Mouse (Mus musculus): ENCODE results near the gene Ppp2r2d. TPM values are rescaled to one million over a fixed set of nuclear protein-coding genes. Genes with fewer than 3 reads are reported as not detected.

Ppp2r2d gene
- total RNA-seq, 1 experiment, result 96.6 TPM

GRCm38 (mm10) chr7:138846502-138846991, 668 bp downstream of the Ppp2r2d start:
- peak overlapping the region; percentile 99 for H3K9ac ChIP-seq (ENCODE audit: insufficient read depth, low read depth, low read length, poor library complexity, severe bottlenecking)
- no peak for DNase-seq (ENCODE audit: low read depth, low spot score)
- peak overlapping the region; percentile 94 to 99 for H3K4me3 ChIP-seq (ENCODE audit: insufficient read depth in 1 of 2, low read depth in 1 of 2, low read length in 2 of 2, poor library complexity in 1 of 2, severe bottlenecking in 1 of 2)
- in situ Hi-C loops (cut with MboI; ENCODE audit: low sequenced_read_pairs in 2 of 2, unreplicated experiment in 2 of 2), result loop anchor here in 1 of 2 experiments (25.0 kb wide), 1 partner anchor 1359 kb away; no protein-coding TSS in a partner anchor
- TF ChIP-seq ZNF384 (IDR thresholded peaks at IDR 0.05; ENCODE audit: low read depth, low read length) (no peak), HCFC1 (IDR thresholded peaks at IDR 0.05; ENCODE audit: borderline replicate concordance, insufficient read depth, low read length) (no peak), MAFK (IDR thresholded peaks at IDR 0.05; ENCODE audit: insufficient read depth, low read depth, low read length) (no peak), ZC3H11A (IDR thresholded peaks at IDR 0.05; ENCODE audit: borderline replicate concordance, low read depth, low read length) (no peak), CHD2 (IDR thresholded peaks at IDR 0.05; ENCODE audit: low read depth, low read length) (no peak)
- peaks cover 8% of the 10 kb centered on the region for H3K36me3 ChIP-seq (ENCODE audit: control insufficient read depth, insufficient read depth, low read length, poor library complexity, severe bottlenecking)
- H3K4me1 ChIP-seq (ENCODE audit: control insufficient read depth in 2 of 2, insufficient read depth in 2 of 2, low read length in 2 of 2, poor library complexity in 1 of 2), result peaks cover 4 to 10% of the 10 kb centered on the region in 2 experiments
- peak overlapping the region; percentile 91 for H3K27ac ChIP-seq (ENCODE audit: insufficient read depth, low read depth, low read length, poor library complexity, severe bottlenecking)
- H3K9me3 ChIP-seq (ENCODE audit: control insufficient read depth, insufficient read depth, low read depth, low read length), result no peaks in the 10 kb centered on the region

- in situ Hi-C loops (cut with MboI; ENCODE audit: low sequenced_read_pairs in 2 of 2, unreplicated experiment in 2 of 2), result loop anchor here in 1 of 2 experiments (25.0 kb wide), 1 partner anchor 1360 kb away; no protein-coding TSS in a partner anchor
- Histone ChIP-seq H3K4me3 (ENCODE audit: insufficient read depth in 1 of 2, low read depth in 1 of 2, low read length in 2 of 2, poor library complexity in 1 of 2, severe bottlenecking in 1 of 2) (peak overlapping the region; percentile 94 to 99), H3K27ac (ENCODE audit: insufficient read depth, low read depth, low read length, poor library complexity, severe bottlenecking) (peak overlapping the region; percentile 91), H3K9ac (ENCODE audit: insufficient read depth, low read depth, low read length, poor library complexity, severe bottlenecking) (peak overlapping the region; percentile 99), H3K4me1 (ENCODE audit: control insufficient read depth in 2 of 2, insufficient read depth in 2 of 2, low read length in 2 of 2, poor library complexity in 1 of 2) (peaks cover 4 to 8% of the 10 kb centered on the region in 2 experiments; a peak in 3 of 4 replicates), H3K9me3 (ENCODE audit: control insufficient read depth, insufficient read depth, low read depth, low read length) (no peaks in the 10 kb centered on the region), H3K36me3 (ENCODE audit: control insufficient read depth, insufficient read depth, low read length, poor library complexity, severe bottlenecking) (peaks cover 10% of the 10 kb centered on the region)
- no peak for DNase-seq (ENCODE audit: low read depth, low spot score)
- no peak for TF ChIP-seq ZC3H11A (IDR thresholded peaks at IDR 0.05; ENCODE audit: borderline replicate concordance, low read depth, low read length)
- no peak for TF ChIP-seq MAFK (IDR thresholded peaks at IDR 0.05; ENCODE audit: insufficient read depth, low read depth, low read length)
Measured at GRCm38 (mm10) chr7:138847316-138848027, 1.6 kb downstream of the Ppp2r2d start.

GRCm38 (mm10) chr7:138848028-138848920, 2.4 kb downstream of the Ppp2r2d start:
- H3K36me3 ChIP-seq (ENCODE audit: control insufficient read depth, insufficient read depth, low read length, poor library complexity, severe bottlenecking), result peaks cover 12% of the 10 kb centered on the region
- H3K27ac ChIP-seq (ENCODE audit: insufficient read depth, low read depth, low read length, poor library complexity, severe bottlenecking), result peak overlapping the region; percentile 91; the same call in 1 of the 2 replicates
- peak overlapping the region; percentile 94 to 99 for H3K4me3 ChIP-seq (ENCODE audit: insufficient read depth in 1 of 2, low read depth in 1 of 2, low read length in 2 of 2, poor library complexity in 1 of 2, severe bottlenecking in 1 of 2)
- H3K9ac ChIP-seq (ENCODE audit: insufficient read depth, low read depth, low read length, poor library complexity, severe bottlenecking), result peak overlapping the region; percentile 99; the same call in 1 of the 2 replicates
- H3K9me3 ChIP-seq (ENCODE audit: control insufficient read depth, insufficient read depth, low read depth, low read length), result no peaks in the 10 kb centered on the region
- in situ Hi-C loops (cut with MboI; ENCODE audit: low sequenced_read_pairs in 2 of 2, unreplicated experiment in 2 of 2), result loop anchor here in 1 of 2 experiments (25.0 kb wide), 1 partner anchor 1361 kb away; no protein-coding TSS in a partner anchor
- peaks cover 9 to 10% of the 10 kb centered on the region in 2 experiments; a peak in 3 of 4 replicates for H3K4me1 ChIP-seq (ENCODE audit: control insufficient read depth in 2 of 2, insufficient read depth in 2 of 2, low read length in 2 of 2, poor library complexity in 1 of 2)
- TF ChIP-seq ZC3H11A (IDR thresholded peaks at IDR 0.05; ENCODE audit: borderline replicate concordance, low read depth, low read length) (no peak), ZNF384 (IDR thresholded peaks at IDR 0.05; ENCODE audit: low read depth, low read length) (no peak), MAFK (IDR thresholded peaks at IDR 0.05; ENCODE audit: insufficient read depth, low read depth, low read length) (no peak), CHD2 (IDR thresholded peaks at IDR 0.05; ENCODE audit: low read depth, low read length) (no peak), HCFC1 (IDR thresholded peaks at IDR 0.05; ENCODE audit: borderline replicate concordance, insufficient read depth, low read length) (no peak)
- no peak for DNase-seq (ENCODE audit: low read depth, low spot score)

GRCm38 (mm10) chr7:138850083-138850482, 4.2 kb downstream of the Ppp2r2d start:
- peaks cover 17% of the 10 kb centered on the region for H3K36me3 ChIP-seq (ENCODE audit: control insufficient read depth, insufficient read depth, low read length, poor library complexity, severe bottlenecking)
- DNase-seq (ENCODE audit: low read depth, low spot score), result peak; percentile 65
- in situ Hi-C loops (cut with MboI; ENCODE audit: low sequenced_read_pairs in 2 of 2, unreplicated experiment in 2 of 2), result no loop called here
- TF ChIP-seq HCFC1 (IDR thresholded peaks at IDR 0.05; ENCODE audit: borderline replicate concordance, insufficient read depth, low read length) (no peak), ZC3H11A (IDR thresholded peaks at IDR 0.05; ENCODE audit: borderline replicate concordance, low read depth, low read length) (no peak), CHD2 (IDR thresholded peaks at IDR 0.05; ENCODE audit: low read depth, low read length) (0 out of 2 replicates have a peak, but pooled peaks have one; percentile 34), MAFK (IDR thresholded peaks at IDR 0.05; ENCODE audit: insufficient read depth, low read depth, low read length) (0 out of 2 replicates have a peak, but pooled peaks have one; percentile 3), ZNF384 (IDR thresholded peaks at IDR 0.05; ENCODE audit: low read depth, low read length) (no peak)
- peaks cover 12 to 15% of the 10 kb centered on the region in 2 experiments; a peak in 3 of 4 replicates for H3K4me1 ChIP-seq (ENCODE audit: control insufficient read depth in 2 of 2, insufficient read depth in 2 of 2, low read length in 2 of 2, poor library complexity in 1 of 2)
- H3K9ac ChIP-seq (ENCODE audit: insufficient read depth, low read depth, low read length, poor library complexity, severe bottlenecking), result peak overlapping the region; percentile 67; the same call in 1 of the 2 replicates
- no peaks in the 10 kb centered on the region for H3K9me3 ChIP-seq (ENCODE audit: control insufficient read depth, insufficient read depth, low read depth, low read length)
- peak overlapping the region; percentile 49 to 55 for H3K4me3 ChIP-seq (ENCODE audit: insufficient read depth in 1 of 2, low read depth in 1 of 2, low read length in 2 of 2, poor library complexity in 1 of 2, severe bottlenecking in 1 of 2)
- H3K27ac ChIP-seq (ENCODE audit: insufficient read depth, low read depth, low read length, poor library complexity, severe bottlenecking), result peak overlapping the region; percentile 95

Measured in ES-E14 (cell line).